Mouse (Mus musculus): ENCODE measurements around the gene Tnrc18. TPM values are rescaled to one million over a fixed set of nuclear protein-coding genes. Genes with fewer than 3 reads are reported as not detected.
A peak's percentile ranks its signal among the peaks of the same experiment; 100 is the strongest.
"Not testable (repeated sequence)": the region's sequence is repeated elsewhere in the genome, so short reads cannot be mapped to it uniquely, and the experiment has no call there.

The Tnrc18 gene
- polyA plus RNA-seq, 1 experiment from 2014 or later, result 18.2 TPM

- Histone ChIP-seq H3K4me2 (ENCODE audit: low read depth, low read length) (no peak overlapping the region), H3K4me3 (ENCODE audit: low read length) (no peak overlapping the region), H3K27ac (ENCODE audit: low read length) (no peak overlapping the region), H3K36me3 (ENCODE audit: control insufficient read depth, insufficient read depth, low read length) (no peaks in the 10 kb centered on the region), H3K9me3 (ENCODE audit: control insufficient read depth, low read length) (no peaks in the 10 kb centered on the region), H3K9ac (ENCODE audit: low read length) (no peak overlapping the region), H3K27me3 (ENCODE audit: control insufficient read depth, insufficient read depth, low read depth, low read length) (no peaks in the 10 kb centered on the region), H3K4me1 (replicated peaks; ENCODE audit: control insufficient read depth, insufficient read depth, low read length) (no peaks in the 10 kb centered on the region)
- WGBS, result 37% methylated on average over 3 of the region's 3 CpGs
- no peak for ATAC-seq (ENCODE audit: low read depth)
These were observed 30.7 kb upstream of the Tnrc18 start for GRCm38 (mm10) chr5:142848149-142848548.

- Histone ChIP-seq H3K36me3 (ENCODE audit: control insufficient read depth, insufficient read depth, low read length) (no peaks in the 10 kb centered on the region), H3K9me3 (ENCODE audit: control insufficient read depth, low read length) (no peaks in the 10 kb centered on the region), H3K4me3 (ENCODE audit: low read length) (no peak overlapping the region), H3K27ac (ENCODE audit: low read length) (no peak overlapping the region), H3K9ac (ENCODE audit: low read length) (no peak overlapping the region), H3K27me3 (ENCODE audit: control insufficient read depth, insufficient read depth, low read depth, low read length) (no peaks in the 10 kb centered on the region), H3K4me1 (replicated peaks; ENCODE audit: control insufficient read depth, insufficient read depth, low read length) (peaks cover 9% of the 10 kb centered on the region; the same call in 1 of the 2 replicates), H3K4me2 (ENCODE audit: low read depth, low read length) (no peak overlapping the region)
- ATAC-seq (ENCODE audit: low read depth), result no peak
- 54% methylated on average over 8 of the region's 8 CpGs for WGBS
These were observed 27.0 kb upstream of the Tnrc18 start for GRCm38 (mm10) chr5:142844467-142844866.

DNA sequence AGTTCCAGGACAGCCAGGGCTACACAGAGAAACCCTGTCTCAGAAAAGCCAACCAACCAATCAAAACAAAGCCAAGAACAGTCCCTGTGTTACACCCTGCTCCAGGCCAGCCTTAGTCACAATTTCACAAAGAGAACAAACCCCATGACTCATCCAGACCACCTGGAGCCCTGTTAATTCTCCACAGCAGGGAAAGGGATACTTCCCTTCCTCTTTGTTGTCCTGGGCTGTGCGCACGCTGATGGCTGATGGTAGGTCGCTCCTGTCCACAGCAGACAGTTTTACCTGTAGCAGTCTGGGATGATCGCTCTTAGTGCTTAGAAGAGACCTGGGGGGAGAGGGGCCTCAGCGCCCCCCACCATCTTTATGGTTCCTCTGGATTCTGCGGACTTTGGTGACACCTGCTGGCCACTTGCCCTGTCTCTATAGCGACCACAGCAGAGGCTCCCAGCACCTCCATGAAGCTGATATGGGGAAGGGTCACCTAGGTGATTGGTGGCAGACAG is 24.7 kb upstream of the Tnrc18 start:
- Histone ChIP-seq H3K9ac (ENCODE audit: low read length) (no peak overlapping the region), H3K36me3 (ENCODE audit: control insufficient read depth, insufficient read depth, low read length) (no peaks in the 10 kb centered on the region), H3K9me3 (ENCODE audit: control insufficient read depth, low read length) (no peaks in the 10 kb centered on the region), H3K27me3 (ENCODE audit: control insufficient read depth, insufficient read depth, low read depth, low read length) (no peaks in the 10 kb centered on the region), H3K4me2 (ENCODE audit: low read depth, low read length) (no peak overlapping the region), H3K4me1 (replicated peaks; ENCODE audit: control insufficient read depth, insufficient read depth, low read length) (peaks cover 9% of the 10 kb centered on the region; the same call in 1 of the 2 replicates), H3K27ac (ENCODE audit: low read length) (no peak overlapping the region; the same call in 1 of the 2 replicates), H3K4me3 (ENCODE audit: low read length) (no peak overlapping the region)
- WGBS, result 21% methylated on average over 7 of the region's 7 CpGs
- peak; percentile 26 for ATAC-seq (ENCODE audit: low read depth)

DNA sequence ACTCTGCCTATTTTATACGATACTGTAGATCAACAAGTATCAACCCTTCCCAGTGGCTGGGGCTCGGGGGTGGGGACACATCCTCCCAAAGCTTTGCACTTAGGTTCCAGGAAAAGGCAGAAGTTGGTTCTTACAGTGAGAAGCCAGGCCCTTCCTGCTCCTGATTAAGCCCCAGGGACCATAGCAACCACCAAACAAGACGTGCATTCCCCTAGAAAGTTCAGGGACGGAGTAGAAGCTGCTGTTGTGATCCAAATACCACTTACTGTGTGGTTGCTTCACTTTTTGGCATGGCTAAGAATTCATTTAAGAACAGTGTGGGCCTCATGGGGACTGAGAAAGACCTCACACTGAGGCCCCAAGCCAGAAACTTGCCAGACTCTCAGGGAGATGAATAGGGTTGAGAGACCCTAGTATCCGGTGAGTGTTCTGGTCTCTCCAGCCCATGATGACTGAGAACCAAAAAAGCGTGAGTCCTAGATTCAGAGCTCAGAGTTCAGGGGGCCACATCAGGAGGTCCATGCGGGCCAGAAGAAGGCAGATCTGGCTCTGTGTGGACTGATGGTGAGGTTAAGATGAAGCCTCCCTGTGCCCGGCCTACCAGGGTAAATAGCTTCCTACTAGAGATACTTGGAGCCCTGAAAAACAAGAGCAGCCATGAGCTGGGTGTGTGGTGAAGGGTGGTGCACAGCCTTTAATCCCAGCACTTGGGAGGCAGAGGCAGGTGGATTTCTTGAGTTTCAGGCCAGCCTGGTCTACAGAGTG is 24.1 kb upstream of the Tnrc18 start:
- ATAC-seq (ENCODE audit: low read depth), result peak; percentile 82
- Histone ChIP-seq H3K27ac (ENCODE audit: low read length) (peak overlapping the region; percentile 65), H3K36me3 (ENCODE audit: control insufficient read depth, insufficient read depth, low read length) (no peaks in the 10 kb centered on the region), H3K4me3 (ENCODE audit: low read length) (no peak overlapping the region), H3K4me2 (ENCODE audit: low read depth, low read length) (no peak overlapping the region), H3K9me3 (ENCODE audit: control insufficient read depth, low read length) (no peaks in the 10 kb centered on the region), H3K4me1 (replicated peaks; ENCODE audit: control insufficient read depth, insufficient read depth, low read length) (peaks cover 9% of the 10 kb centered on the region; the same call in 1 of the 2 replicates), H3K27me3 (ENCODE audit: control insufficient read depth, insufficient read depth, low read depth, low read length) (no peaks in the 10 kb centered on the region), H3K9ac (ENCODE audit: low read length) (no peak overlapping the region)
- 56% methylated on average over 8 of the region's 8 CpGs for WGBS

DNA sequence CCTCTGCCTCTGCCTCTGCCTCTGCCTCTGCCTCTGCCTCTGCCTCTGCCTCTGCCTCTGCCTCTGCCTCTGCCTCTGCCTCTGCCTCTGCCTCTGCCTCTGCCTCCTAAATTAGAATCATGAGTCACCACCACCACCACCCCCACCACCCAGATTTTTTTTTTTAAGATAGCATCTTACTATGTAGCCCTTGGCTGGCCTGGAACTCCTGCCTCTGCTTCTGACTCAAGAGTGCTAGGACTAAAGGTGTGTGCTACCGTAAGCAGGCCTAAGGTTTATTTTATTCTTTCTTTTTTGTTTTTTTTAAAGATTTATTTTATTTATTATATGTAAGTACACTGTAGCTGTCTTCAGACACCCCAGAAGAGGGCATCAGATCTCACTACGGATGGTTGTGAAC is 20.0 kb upstream of the Tnrc18 start:
- H3K4me3 ChIP-seq (ENCODE audit: low read length); H3K27ac ChIP-seq (ENCODE audit: low read length); H3K4me2 ChIP-seq (ENCODE audit: low read depth, low read length); H3K4me1 ChIP-seq (replicated peaks; ENCODE audit: control insufficient read depth, insufficient read depth, low read length); H3K9me3 ChIP-seq (ENCODE audit: control insufficient read depth, low read length); H3K36me3 ChIP-seq (ENCODE audit: control insufficient read depth, insufficient read depth, low read length); ATAC-seq (ENCODE audit: low read depth); H3K27me3 ChIP-seq (ENCODE audit: control insufficient read depth, insufficient read depth, low read depth, low read length); H3K9ac ChIP-seq (ENCODE audit: low read length): not testable (repeated sequence)
- 95% methylated on average over 2 of the region's 2 CpGs for WGBS

DNA sequence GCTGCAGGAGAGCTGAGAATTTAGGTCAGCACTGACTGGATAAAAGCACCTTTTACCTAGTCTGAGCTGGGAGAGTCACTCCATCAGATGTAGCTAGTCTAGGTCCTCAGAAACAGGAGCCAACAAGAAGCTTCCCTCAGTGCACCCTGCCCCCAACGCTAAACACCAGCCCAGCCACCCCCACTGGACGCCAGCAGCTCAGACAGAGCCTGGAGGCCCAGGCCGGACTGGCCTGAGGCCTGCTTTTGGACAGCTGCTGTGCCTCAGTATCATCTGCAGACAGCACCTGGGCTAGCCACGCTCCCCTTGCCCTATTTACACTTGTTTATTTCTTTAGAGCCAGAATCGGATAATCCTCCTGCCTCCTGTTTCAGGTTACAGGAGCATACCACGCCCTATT is 19.4 kb upstream of the Tnrc18 start:
- ATAC-seq (ENCODE audit: low read depth), result no peak
- Histone ChIP-seq H3K4me2 (ENCODE audit: low read depth, low read length) (no peak overlapping the region), H3K36me3 (ENCODE audit: control insufficient read depth, insufficient read depth, low read length) (no peaks in the 10 kb centered on the region), H3K9ac (ENCODE audit: low read length) (no peak overlapping the region), H3K4me3 (ENCODE audit: low read length) (no peak overlapping the region), H3K4me1 (replicated peaks; ENCODE audit: control insufficient read depth, insufficient read depth, low read length) (peaks cover 9% of the 10 kb centered on the region; the same call in 1 of the 2 replicates), H3K9me3 (ENCODE audit: control insufficient read depth, low read length) (no peaks in the 10 kb centered on the region), H3K27me3 (ENCODE audit: control insufficient read depth, insufficient read depth, low read depth, low read length) (no peaks in the 10 kb centered on the region), H3K27ac (ENCODE audit: low read length) (no peak overlapping the region)
- 48% methylated on average over 6 of the region's 6 CpGs for WGBS

- Histone ChIP-seq H3K36me3 (ENCODE audit: control insufficient read depth, insufficient read depth, low read length) (no peaks in the 10 kb centered on the region), H3K27me3 (ENCODE audit: control insufficient read depth, insufficient read depth, low read depth, low read length) (no peaks in the 10 kb centered on the region), H3K4me1 (replicated peaks; ENCODE audit: control insufficient read depth, insufficient read depth, low read length) (no peaks in the 10 kb centered on the region), H3K9ac (ENCODE audit: low read length) (no peak overlapping the region), H3K27ac (ENCODE audit: low read length) (no peak overlapping the region), H3K9me3 (ENCODE audit: control insufficient read depth, low read length) (no peaks in the 10 kb centered on the region), H3K4me2 (ENCODE audit: low read depth, low read length) (no peak overlapping the region), H3K4me3 (ENCODE audit: low read length) (no peak overlapping the region)
- 68% methylated on average over 8 of the region's 8 CpGs for WGBS
- ATAC-seq (ENCODE audit: low read depth), result 0 out of 2 replicates have a peak, but pooled peaks have one; percentile 26
These were observed 16.4 kb upstream of the Tnrc18 start for GRCm38 (mm10) chr5:142833646-142834438.

- Histone ChIP-seq H3K36me3 (ENCODE audit: control insufficient read depth, insufficient read depth, low read length) (no peaks in the 10 kb centered on the region), H3K4me1 (replicated peaks; ENCODE audit: control insufficient read depth, insufficient read depth, low read length) (peaks cover 18% of the 10 kb centered on the region), H3K4me3 (ENCODE audit: low read length) (no peak overlapping the region), H3K9me3 (ENCODE audit: control insufficient read depth, low read length) (no peaks in the 10 kb centered on the region), H3K27me3 (ENCODE audit: control insufficient read depth, insufficient read depth, low read depth, low read length) (no peaks in the 10 kb centered on the region), H3K9ac (ENCODE audit: low read length) (no peak overlapping the region), H3K27ac (ENCODE audit: low read length) (no peak overlapping the region), H3K4me2 (ENCODE audit: low read depth, low read length) (no peak overlapping the region)
- 75% methylated on average over 4 of the region's 4 CpGs for WGBS
- ATAC-seq (ENCODE audit: low read depth), result no peak
These were observed 8.7 kb upstream of the Tnrc18 start for GRCm38 (mm10) chr5:142826131-142826530.

- H3K4me3 ChIP-seq (ENCODE audit: low read length), result no peak overlapping the region
- no peaks in the 10 kb centered on the region for H3K36me3 ChIP-seq (ENCODE audit: control insufficient read depth, insufficient read depth, low read length)
- H3K4me1 ChIP-seq (replicated peaks; ENCODE audit: control insufficient read depth, insufficient read depth, low read length), result peaks cover 18% of the 10 kb centered on the region
- no peaks in the 10 kb centered on the region for H3K9me3 ChIP-seq (ENCODE audit: control insufficient read depth, low read length)
- ATAC-seq (ENCODE audit: low read depth), result no peak
- H3K4me2 ChIP-seq (ENCODE audit: low read depth, low read length), result no peak overlapping the region
- no peaks in the 10 kb centered on the region for H3K27me3 ChIP-seq (ENCODE audit: control insufficient read depth, insufficient read depth, low read depth, low read length)
- no peak overlapping the region for H3K9ac ChIP-seq (ENCODE audit: low read length)
- 73% methylated on average over 5 of the region's 5 CpGs for WGBS
- no peak overlapping the region for H3K27ac ChIP-seq (ENCODE audit: low read length)
These were observed 8.2 kb upstream of the Tnrc18 start for GRCm38 (mm10) chr5:142825665-142826064.

All from lung, embryonic 16.5 days (tissue).